Mouse (Mus musculus) kidney, adult 2 months (tissue): ENCODE data around the gene Hat1.

Source experiments
- CTCF ChIP-seq: fragments of 200-500 bp; conservative IDR thresholded peaks from 2 replicates; pipeline ENCODE4 v1.5.1; 2011; ENCODE audit warnings: low read depth, mild to moderate bottlenecking, control low read depth, low read length, moderate library complexity, mixed read lengths; ENCODE audit not compliant: insufficient read depth, insufficient read length
- POLR2A ChIP-seq: fragments of 200-500 bp; IDR thresholded peaks from one replicate; pipeline ENCODE4 v1.6.1; 2011; ENCODE audit warnings: low read depth, low read length, control low read depth

GRCm38 (mm10) chr2:71349511-71349910 is 39.2 kb upstream of the Hat1 start:
- no peak for TF ChIP-seq CTCF
- no peak for TF ChIP-seq POLR2A
